Mouse (Mus musculus): ENCODE measurements around the gene Calm4.

DNA sequence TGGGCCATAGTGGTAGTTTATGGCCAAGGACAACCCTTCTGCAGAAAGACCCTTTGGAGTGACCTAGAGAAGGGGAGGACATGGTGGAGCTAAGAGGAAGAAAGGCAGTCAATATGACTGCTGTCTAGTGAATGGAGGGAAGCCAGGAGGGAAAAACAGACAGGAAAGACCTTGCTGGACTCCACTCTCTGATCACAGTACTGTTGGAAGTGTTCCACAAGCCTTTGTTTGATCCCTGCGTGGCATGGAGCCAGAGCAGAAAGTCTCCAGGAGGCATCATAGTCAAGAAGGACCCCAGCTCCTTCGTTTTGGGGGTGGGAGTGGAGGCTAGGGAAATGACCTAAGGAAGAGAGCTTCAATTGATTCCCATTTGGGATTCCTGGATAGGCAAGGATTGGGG lies 32.4 kb upstream of the Calm4 start:
- TF ChIP-seq CTCF (IDR thresholded peaks at IDR 0.05; ENCODE audit: borderline replicate concordance, extremely low read depth, insufficient read depth, insufficient read length), result no peak
- no peak for TF ChIP-seq POLR2A (IDR thresholded peaks at IDR 0.05; ENCODE audit: borderline replicate concordance, extremely low read depth, insufficient read depth, insufficient read length, poor library complexity, severe bottlenecking)

All from brain, embryonic 14.5 days (tissue).